Mouse (Mus musculus): ENCODE measurements at regions not wholly inside any gene's neighbourhood (a gene's known extent, or its start where the extent isn't known, plus 50 kb on each side); places are given as distances from the start of the nearest gene placed in this dataset.

DNA sequence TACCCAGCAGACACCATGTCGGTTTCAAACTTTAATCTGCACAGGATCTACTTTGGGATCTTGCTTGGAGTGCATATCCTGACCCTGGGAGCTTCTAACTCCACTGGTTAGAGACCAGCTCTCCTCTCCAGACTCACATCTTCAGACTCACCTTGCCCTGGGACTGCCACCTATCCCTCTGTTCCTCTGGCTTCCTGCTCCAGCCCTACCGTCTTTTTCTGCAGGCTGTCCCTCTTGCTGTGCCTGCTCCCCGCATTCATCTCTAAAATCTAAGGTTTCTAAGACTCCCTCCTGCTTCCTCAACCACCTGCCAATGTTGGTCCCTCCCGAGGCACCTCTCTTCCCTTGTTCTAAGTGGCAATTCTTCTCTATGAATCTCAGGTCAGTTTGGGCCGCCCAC is 233.2 kb downstream of the Plpp3 start:
- in situ Hi-C loops (cut with MboI, MseI) = no loop called here

DNA sequence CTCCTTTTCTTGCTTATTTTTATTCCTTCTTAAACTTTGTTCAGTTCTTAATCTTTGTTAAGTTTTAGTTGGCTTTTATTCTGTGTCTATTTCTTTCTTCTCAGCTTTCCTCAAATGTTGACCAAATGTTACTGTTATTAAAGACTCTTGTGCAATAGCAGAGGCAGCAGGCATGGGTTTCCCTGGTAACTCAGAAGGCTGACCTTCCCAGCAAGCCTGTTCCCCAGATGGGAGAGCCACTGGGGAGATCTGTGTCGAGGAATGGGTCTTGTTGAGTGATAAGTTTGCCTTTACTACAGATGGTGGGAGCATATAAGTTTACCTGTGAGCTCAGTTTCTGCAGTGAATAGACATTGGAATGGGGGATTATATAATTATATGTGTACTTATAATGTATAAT is 237.2 kb downstream of the Plpp3 start:
- in situ Hi-C loops (cut with MboI, MseI) = no loop called here

DNA sequence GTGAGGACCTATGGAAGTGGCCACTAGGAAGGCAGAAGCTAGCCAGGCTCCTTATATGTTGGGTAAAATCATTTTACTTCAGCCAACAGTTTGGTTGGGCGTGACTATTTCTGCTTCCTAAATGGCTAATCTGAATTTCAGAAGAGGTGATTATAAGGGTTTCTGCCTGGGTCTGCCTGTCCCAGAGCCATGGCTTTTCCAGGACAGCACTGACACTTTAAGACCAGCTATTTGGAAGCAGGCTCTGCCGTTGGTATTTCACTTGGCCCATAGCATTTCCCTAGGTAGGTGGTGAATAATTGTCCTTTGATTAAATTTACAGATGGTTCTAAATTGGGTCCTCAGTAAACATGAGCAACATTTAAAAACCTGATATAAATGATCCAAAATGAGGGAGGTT is 240.3 kb downstream of the Plpp3 start:
- in situ Hi-C loops (cut with MboI, MseI) = no loop called here

DNA sequence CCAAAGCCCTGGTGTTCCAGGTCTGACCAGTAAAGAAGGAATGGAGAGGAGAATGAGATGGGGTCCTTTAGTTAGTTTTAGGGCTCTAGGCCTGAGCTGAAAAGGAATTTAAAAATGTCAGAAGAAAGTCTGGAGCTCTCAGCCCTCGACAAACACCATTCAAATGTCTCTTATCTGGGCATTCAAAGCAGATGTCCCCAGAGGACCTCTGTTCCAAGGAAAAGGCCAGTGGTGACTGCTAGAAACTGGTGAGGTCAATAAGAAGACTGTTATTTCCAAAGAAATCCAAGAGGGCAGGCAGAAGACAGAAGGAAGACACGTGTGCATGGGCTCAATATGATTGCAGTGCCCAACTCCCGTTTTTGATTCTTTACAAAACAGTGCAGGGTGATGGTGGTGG is 244.9 kb downstream of the Plpp3 start:
- in situ Hi-C loops (cut with MboI, MseI) = no loop called here

DNA sequence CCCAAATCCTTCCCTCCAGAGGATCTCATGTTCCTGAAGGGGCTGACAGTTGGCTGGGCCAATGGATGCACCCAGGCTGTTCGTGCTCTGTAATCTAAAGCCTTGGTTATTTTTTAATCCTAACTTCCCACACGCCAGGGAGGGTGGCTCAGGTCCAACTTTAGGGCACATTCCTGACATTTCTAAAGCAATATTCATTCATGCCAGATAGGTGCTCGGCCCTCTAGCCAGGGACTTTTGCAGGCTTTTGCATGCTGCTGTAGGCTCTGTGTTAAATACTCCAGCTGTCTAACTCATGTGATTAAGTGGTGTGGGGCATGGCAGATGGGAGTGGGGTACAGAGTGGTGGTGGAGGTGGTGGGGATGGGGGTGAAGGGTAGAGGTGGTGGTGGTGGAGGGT is 246.0 kb downstream of the Plpp3 start:
- in situ Hi-C loops (cut with MboI, MseI) = no loop called here

DNA sequence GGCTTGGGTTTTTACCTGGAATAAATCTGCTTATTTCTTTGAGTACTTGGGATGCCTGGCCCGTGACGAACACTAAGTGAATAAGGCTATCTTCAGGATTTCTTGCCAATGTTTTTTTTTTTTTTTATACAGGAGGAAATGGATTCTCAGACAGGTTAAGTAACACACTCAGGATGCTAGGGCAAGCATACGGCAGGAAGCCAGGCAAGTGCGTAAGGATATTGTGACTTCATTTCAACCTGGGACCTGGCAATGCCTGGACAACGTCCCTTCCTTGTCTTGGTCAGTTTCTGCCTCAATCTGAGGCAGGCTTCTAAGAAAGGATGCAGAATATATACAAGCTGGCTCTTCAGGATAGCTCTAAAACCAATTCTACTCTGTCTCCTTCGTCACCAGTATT is 246.5 kb downstream of the Plpp3 start:
- in situ Hi-C loops (cut with MboI, MseI) = no loop called here

DNA sequence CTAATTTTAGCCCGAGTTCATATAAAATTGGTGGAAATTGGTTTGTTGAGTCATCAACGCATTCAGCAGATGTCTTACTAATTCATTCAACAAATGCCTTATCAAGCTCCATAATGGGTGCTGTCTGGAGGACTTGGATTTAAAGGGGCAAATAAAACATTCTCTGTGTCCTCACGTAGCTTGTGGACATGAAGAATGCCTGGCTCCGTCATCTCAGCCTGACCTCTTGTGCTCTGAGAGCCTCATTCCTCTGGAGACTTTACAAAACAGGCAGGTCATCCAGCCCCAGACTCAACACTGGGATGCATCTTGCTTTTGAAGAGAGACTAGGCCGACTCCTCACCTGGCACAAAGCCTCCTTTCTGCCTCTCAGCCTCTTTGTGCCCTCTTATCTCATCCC is 248.6 kb downstream of the Plpp3 start:
- in situ Hi-C loops (cut with MboI, MseI) = no loop called here

DNA sequence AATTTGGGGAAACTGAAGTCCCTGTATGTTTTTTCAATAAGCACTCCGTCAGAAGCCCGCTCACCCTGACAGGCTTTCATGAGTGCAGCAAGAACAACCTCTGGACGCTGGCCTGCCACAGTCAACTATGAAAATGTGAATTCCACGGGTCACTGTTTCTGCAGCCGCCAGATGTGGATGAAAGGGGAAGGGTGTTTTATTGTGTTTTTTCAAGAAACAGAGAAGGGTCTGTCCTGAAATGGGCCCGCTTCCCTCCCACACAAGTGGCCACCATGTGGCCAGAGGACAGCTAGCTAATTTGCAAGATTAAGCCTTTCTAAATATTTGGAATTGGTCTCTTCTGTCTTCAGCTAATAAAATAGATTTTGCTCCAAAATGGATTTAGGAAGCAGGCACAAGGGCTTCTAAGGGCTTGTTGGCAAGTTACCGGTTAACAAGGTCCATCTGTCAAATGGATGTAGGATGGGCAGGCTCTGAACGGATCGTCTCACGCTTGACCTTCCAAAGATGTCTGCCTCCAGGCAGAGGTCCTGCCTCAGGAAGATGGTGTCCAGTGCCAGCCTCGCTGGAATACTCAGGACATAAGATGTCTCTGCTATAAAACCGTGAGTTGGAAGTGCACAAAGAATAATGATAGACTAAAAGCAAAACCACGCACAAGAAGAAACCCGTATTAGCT is 249.8 kb downstream of the Plpp3 start:
- in situ Hi-C loops (cut with MboI, MseI) = no loop called here

DNA sequence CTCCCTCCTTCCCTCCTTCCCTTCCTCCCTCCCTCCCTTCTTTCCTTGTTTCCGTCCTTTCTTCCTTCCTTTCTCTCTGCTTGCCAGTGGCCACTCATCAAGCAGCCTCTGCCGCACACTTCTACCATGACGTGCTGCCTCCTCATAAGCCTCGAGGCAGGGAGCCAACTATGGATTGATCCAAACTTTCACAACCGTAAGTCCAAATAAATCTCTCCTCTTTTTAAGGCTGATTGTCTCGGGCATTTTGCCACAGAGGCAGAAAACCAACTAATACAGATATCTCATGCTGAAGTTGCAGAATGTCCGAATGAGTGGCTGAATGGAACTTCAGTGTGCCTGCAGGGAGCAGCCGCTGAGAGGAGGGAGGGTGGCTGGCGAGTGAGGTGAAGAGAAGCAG is 251.7 kb downstream of the Plpp3 start:
- in situ Hi-C loops (cut with MboI, MseI) = no loop called here

DNA sequence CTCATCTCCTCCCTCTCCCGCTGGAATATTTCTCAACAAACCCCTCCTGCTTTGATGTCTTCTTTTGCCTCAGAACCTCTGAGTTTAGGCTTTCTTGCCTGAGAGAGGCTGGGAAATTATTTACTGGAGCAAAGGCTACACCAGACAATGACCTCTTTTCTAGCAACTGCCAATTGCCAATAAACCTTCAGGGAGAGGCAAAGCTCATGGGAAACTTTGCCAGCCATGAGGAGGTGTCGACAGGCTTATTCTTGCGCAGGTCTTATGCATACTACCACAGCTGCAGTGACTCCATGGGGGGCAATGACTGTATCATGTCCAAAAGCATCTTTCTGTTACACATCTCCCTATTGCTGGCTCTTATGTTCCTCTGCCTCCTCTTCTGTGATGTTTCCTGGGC is 260.0 kb downstream of the Plpp3 start:
- in situ Hi-C loops (cut with MboI, MseI) = loop anchor here (10.0 kb wide), 2 partner anchors 402 to 892 kb away; no protein-coding TSS in a partner anchor

DNA sequence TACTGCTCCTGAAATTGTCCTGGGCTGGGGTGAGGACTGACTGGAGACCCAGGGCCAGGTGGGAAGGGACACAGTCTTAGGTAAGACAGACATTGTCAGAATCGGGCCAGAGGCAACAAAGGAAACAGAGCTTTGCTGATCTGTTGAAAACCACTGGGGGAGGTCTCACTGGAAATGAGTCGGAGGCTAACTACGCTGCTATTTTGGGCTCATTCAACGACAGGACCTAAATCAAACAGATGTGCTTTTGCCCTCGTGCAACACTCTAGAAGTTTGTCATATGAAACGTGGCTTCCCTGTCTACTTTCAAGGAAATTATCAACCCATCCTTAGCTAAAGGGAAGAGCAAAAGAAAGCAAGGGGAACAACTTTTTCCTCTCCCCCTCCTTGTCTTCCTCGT is 265.3 kb downstream of the Plpp3 start:
- in situ Hi-C loops (cut with MboI, MseI) = no loop called here

DNA sequence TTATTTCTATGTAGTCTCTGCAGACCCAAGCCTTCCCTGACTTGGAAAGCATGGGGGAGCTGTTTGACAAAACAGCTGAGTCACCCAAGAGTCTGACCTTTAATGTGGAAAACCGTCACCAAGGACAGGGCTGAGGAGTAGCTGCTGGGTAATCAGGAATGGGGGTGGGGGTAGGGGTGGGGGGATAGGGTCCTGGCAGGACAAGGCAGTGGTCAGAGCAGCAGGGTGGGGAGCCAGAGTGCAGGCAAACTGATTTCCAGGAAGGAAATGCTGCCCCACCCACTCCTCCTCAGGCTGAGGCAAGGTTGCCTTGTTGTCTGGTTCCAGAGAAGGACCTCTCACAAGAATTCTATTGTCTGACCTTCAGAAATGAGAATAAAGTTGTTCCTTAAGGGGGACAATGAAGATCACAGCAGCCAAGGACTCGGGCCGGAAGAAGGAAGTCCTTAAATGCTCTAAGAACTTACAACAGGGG is 266.6 kb downstream of the Plpp3 start:
- in situ Hi-C loops (cut with MboI, MseI) = no loop called here

DNA sequence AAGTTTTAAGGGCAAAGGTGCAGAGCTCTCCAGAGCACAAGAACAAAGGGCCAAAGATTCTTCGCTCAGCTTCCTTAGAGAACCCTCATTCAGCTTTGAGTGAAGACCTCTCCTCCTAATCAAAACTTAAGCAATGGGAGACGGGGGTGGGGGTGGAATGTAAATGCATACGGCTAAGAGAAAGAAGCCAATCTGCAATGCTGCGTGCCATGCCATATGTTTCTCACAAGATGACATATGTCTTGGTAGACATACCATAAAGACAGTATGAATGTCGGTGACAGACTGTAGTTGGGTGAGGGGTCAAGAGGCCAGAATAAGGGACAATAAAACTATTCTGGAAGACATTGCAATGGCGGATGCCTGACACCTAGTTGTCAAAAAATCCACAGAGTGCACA is 267.9 kb downstream of the Plpp3 start:
- in situ Hi-C loops (cut with MboI, MseI) = no loop called here

DNA sequence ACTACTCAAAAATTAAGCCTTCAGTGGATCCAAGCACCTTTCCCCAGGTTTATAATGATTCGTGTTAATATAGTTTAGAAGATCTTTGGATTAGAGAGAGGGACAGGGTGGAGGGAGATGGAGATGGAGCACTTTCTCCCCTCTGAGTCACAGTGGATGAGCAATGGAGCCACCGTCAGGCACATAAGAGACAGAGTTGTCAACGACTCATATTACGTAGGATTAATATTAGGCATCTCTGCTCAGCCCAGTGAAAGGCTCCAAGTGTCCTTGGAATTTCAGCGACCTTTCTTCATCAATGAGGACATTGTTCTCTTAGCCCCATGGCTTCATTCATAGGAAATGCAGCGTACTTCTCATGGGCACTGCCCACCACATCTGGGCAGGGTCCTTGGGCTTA is 270.4 kb downstream of the Plpp3 start:
- in situ Hi-C loops (cut with MboI, MseI) = no loop called here

DNA sequence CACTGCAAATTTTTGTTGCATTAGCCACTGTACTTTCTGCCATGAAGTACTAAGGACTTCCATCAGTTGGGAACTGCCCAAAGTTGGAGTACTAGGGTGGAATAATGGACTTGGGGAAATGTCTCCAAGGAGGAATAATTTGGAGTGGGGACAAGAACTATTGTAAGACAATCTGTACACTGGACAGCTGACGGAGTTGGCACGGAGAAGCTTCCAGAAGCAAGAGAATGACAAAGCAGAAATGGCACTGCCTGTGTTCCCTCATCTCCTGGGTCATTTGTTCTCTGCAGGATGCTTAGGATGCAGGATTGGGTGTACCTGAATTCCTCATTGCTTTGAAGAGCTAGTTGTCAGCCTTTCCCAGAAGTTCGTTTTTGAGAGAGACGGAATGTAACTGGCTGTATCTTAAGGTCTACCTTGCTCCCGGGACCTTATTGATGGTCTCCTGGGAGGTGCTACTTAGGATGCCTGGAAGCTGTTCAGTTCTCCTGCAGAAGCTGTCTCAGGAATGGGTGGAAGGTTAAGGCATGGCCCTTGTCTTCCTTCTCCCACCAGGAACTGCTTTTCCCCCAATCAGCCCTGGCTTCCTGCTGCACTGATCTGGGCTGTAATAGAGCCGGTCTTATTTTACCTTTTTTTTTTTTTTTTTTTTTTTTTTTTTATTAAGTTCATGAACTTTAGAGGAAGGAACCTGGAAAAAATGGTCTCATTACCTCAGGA is 272.4 kb downstream of the Plpp3 start:
- in situ Hi-C loops (cut with MboI, MseI) = no loop called here

DNA sequence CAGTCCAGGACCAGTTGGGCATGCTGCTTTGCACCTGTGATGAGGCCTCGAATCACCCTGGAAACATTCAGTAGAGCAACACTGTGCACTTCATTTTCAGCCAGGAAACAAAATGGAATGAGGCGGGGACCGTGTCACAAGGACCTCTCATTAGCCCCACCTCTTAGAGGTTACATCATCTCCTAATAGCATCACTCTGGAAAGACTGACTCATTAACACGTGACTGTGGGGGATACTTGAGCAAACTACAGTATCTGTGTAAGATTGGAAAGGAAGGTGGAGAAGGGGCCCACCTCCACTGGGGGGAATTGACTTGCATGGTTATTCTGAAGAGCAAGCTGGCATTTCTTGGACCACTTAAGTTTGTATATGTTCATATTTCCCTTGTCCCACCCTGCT is 275.3 kb downstream of the Plpp3 start:
- in situ Hi-C loops (cut with MboI, MseI) = no loop called here

DNA sequence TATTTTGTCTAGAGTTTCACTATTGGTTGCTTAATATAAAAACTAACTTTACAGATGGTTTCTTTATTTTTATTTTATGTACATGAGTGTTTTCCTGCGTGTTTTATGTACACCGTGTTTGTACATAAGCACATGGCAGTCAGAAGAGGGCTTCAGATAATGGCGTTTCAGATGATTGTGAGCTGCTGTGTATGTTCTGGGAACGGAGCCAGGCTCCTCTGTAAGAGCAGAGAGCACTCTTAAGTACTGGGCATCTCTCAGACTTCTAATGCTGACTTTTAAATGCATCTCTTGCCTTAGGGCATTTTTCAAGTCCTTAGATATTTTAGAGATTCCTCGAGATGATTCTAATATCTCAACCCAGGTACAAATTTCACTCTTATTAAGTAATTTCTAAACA is 280.0 kb downstream of the Plpp3 start:
- in situ Hi-C loops (cut with MboI, MseI) = no loop called here

DNA sequence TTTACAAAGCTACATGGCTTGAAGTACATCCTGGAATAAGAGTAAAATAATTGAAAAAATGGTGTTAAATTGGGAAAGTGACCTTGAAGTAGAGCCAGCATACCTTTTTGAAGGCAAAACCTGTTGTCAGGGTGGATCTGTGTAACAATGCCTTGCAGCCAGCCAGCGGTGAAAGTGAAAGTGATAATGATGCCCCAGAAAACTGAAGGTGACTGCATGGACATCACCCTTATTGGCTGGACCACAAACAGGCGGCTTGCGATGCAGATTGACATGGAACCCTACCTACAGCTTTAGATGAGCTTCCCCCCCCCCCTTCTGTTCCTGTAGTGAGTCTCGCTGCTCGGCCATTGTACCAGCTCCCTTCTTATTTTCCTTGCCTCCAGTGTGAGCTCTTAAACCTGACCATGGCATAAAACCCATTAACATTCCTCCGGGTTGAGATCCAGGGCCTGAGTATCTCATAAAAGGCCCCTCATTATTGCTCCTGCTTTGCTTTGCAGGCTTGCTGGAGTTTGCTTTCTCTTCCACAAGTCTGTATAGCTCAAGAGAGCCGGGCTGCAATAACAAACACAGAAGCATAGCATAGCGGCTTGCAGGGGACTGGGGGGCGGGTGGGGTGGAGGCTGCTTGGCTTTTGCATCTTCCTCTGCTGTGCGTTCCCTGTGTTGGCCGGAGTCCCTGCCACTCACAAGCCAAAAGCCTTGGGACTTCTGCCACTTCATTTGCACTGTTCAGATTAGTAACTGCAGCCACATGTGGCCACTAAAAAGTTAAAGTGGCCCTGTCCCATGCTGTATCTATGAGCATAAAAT is 292.1 kb downstream of the Plpp3 start:
- in situ Hi-C loops (cut with MboI, MseI) = no loop called here

DNA sequence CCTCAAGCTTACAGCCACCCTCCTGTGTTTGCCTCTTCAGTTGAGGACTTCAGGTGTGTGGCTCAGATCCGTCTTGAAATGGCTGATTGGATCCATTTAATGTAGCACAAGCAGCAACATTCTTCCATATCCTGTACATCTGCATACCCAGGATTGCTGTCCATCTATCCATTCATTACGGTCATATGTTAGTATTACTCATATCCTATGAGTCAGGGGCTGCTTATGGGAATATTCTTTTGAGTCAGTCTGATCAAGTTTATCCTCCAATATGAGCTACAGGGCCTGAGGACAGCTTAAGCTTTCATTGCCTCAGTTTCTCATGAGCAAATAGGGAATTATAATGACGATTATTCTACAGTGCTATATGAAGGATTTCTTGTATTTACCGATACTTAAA is 293.7 kb downstream of the Plpp3 start:
- in situ Hi-C loops (cut with MboI, MseI) = no loop called here

DNA sequence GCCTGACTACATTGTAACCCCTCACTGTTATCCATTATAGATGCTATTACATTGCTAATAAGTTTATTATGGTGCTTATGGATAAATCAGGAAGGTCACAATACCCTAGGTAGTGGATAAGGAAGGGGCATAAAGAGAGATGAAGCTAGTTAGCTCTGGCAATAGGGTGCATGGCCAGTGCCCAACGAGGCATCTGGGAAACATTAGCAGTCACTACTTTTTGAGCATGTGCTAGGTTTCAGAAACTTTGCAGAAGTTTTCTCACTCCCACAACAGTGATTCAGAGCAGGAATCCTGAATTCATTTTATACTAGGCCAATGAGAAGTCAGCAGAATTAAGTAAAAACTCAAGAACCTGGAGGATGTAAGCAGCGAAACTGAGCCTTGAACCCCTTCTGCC is 294.7 kb downstream of the Plpp3 start:
- in situ Hi-C loops (cut with MboI, MseI) = no loop called here

DNA sequence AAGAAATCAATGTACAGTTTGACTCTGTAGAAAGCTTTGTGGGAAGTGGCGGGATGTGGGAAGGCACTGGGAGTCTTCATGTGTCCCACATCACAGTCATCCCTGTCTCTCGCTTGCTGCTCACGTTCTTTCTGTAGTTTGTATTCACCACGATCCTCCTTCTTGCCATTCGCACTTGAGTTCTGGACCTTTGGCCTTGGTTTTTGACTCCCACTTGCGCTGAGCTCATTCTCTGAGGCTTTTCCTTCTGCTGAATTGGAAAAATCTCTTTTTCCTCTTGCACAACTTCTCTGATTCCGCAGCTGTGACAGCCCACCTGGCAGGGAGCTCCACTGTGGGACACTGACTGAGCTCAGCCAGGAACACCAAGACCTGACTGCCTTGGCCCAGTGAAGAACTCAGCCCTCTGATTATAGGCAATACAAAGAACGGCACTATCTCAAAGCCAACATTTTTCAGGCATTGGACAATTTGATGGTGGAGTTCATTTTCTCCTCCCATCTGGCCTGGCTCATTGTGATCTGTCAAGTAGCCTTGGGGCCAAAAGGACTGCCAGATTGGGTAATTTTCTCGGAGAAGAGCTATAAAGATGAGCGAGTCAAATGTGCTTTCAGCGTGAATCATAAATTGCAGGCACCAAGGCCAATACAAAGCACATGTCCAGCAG is 299.9 kb downstream of the Plpp3 start:
- in situ Hi-C loops (cut with MboI, MseI) = no loop called here

Measured in T-helper 2 cell (primary cell).